Mouse (Mus musculus) gastrocnemius, adult 18-20 months (tissue): Measurements from ENCODE around the gene Tmem240. TPM values are rescaled to one million over a fixed set of nuclear protein-coding genes. Genes with fewer than 3 reads are reported as not detected.

ENCODE experiments used
- microRNA-seq: library from miRNA; unstranded; fragments of <30 nt; microRNA quantifications from one replicate; pipeline ENCODE4 v1.2.0, GENCODE M21; 2021
- total RNA-seq, 2 experiments: library from RNA; stranded (reverse); gene quantifications; 2 replicates each; pipeline ENCODE4 v1.2.3; 2021

The Tmem240 gene
- total RNA-seq, 2 experiments from 2014 or later: 0.07 to 0.25 TPM

Small RNA genes within 50 kb of the gene (microRNA-seq; reads per million reads assigned to microRNA genes)
- gene Gm27743: not detected

Other genes starting within 250 kb of the Tmem240 start
- gene Gnb1, start 243.4 kb upstream of the Tmem240 start, total RNA-seq: 10 to 100 TPM; 48.6 to 59.8 TPM
- 10 to 100 TPM; 16.7 to 22.6 TPM for gene Nadk, start 172.4 kb upstream of the Tmem240 start, total RNA-seq
- gene Slc35e2, start 133.4 kb upstream of the Tmem240 start, total RNA-seq: 1 to 10 TPM; 3.8 to 4.4 TPM
- 10 to 100 TPM; 29.4 to 30.4 TPM for gene Cdk11b, start 109.9 kb upstream of the Tmem240 start, total RNA-seq
- gene Gm10563, start 89.4 kb upstream of the Tmem240 start, total RNA-seq: not detected
- gene Mmp23, start 81.4 kb upstream of the Tmem240 start, total RNA-seq: 1 to 10 TPM in 1 of 2 experiments, under 1 TPM in 1; 0.53 to 1.8 TPM
- gene Mib2, start 65.6 kb upstream of the Tmem240 start, total RNA-seq: 10 to 100 TPM; 16.1 to 16.8 TPM
- 1 to 10 TPM in 1 of 2 experiments, under 1 TPM in 1; 0.89 to 1.4 TPM for gene Fndc10, start 40.5 kb upstream of the Tmem240 start, total RNA-seq
- 10 to 100 TPM; 40.7 to 45.6 TPM for gene Ssu72, start 30.0 kb upstream of the Tmem240 start, total RNA-seq
- 10 to 100 TPM; 25.0 to 28.1 TPM for gene Atad3a, start 26.3 kb downstream of the Tmem240 start, total RNA-seq
- gene Vwa1, start 39.9 kb downstream of the Tmem240 start, total RNA-seq: 1 to 10 TPM; 5.3 to 9.7 TPM
- gene Tmem88b, start 51.1 kb downstream of the Tmem240 start, total RNA-seq: under 1 TPM; 0.39 to 0.47 TPM
- not detected for gene Ankrd65, start 55.6 kb downstream of the Tmem240 start, total RNA-seq
- gene Mrpl20, start 68.1 kb downstream of the Tmem240 start, total RNA-seq: 10 to 100 TPM; 50.3 to 54.0 TPM
- 10 to 100 TPM; 15.4 to 18.3 TPM for gene Ccnl2, start 77.7 kb downstream of the Tmem240 start, total RNA-seq
- gene Aurkaip1, start 96.5 kb downstream of the Tmem240 start, total RNA-seq: 10 to 100 TPM; 79.5 to 82.6 TPM
- 10 to 100 TPM; 25.0 to 29.7 TPM for gene Mxra8, start 104.9 kb downstream of the Tmem240 start, total RNA-seq
- 100 to 1,000 TPM; 104 to 106 TPM for gene Dvl1, start 112.6 kb downstream of the Tmem240 start, total RNA-seq
- gene Tas1r3, start 128.6 kb downstream of the Tmem240 start, total RNA-seq: under 1 TPM; 0.09 to 0.12 TPM
- 10 to 100 TPM; 13.0 to 16.2 TPM for gene Cptp, start 134.6 kb downstream of the Tmem240 start, total RNA-seq
- 10 to 100 TPM; 13.9 to 14.0 TPM for gene Ints11, start 134.7 kb downstream of the Tmem240 start, total RNA-seq
- gene Pusl1, start 157.0 kb downstream of the Tmem240 start, total RNA-seq: 10 to 100 TPM; 11.2 to 13.2 TPM
- gene Acap3, start 157.0 kb downstream of the Tmem240 start, total RNA-seq: 1 to 10 TPM; 6.6 to 7.3 TPM
- 10 to 100 TPM; 62.3 to 66.4 TPM for gene Ube2j2, start 209.0 kb downstream of the Tmem240 start, total RNA-seq
- gene C1qtnf12, start 227.5 kb downstream of the Tmem240 start, total RNA-seq: 10 to 100 TPM; 16.9 to 19.7 TPM